Mouse (Mus musculus): ENCODE results near the gene Smc1b.

GRCm38 (mm10) chr15:85042361-85042954 is 89.3 kb downstream of the Smc1b start:
- TF ChIP-seq POLR2A (IDR thresholded peaks at IDR 0.05; ENCODE audit: low read depth, low read length) (no peak), CTCF (IDR thresholded peaks at IDR 0.05; ENCODE audit: extremely low read depth, insufficient read depth, insufficient read length, insufficient replicate concordance) (peak; percentile 50; the same call in 1 of the 2 replicates)
